Mouse (Mus musculus) cerebellum, adult 11 months (tissue): Measurements from ENCODE around the gene Scube3.

Experiments
- DNase-seq: peaks from one replicate; pipeline ENCODE4 v3.0.0; 2022

The Scube3 gene

DNA sequence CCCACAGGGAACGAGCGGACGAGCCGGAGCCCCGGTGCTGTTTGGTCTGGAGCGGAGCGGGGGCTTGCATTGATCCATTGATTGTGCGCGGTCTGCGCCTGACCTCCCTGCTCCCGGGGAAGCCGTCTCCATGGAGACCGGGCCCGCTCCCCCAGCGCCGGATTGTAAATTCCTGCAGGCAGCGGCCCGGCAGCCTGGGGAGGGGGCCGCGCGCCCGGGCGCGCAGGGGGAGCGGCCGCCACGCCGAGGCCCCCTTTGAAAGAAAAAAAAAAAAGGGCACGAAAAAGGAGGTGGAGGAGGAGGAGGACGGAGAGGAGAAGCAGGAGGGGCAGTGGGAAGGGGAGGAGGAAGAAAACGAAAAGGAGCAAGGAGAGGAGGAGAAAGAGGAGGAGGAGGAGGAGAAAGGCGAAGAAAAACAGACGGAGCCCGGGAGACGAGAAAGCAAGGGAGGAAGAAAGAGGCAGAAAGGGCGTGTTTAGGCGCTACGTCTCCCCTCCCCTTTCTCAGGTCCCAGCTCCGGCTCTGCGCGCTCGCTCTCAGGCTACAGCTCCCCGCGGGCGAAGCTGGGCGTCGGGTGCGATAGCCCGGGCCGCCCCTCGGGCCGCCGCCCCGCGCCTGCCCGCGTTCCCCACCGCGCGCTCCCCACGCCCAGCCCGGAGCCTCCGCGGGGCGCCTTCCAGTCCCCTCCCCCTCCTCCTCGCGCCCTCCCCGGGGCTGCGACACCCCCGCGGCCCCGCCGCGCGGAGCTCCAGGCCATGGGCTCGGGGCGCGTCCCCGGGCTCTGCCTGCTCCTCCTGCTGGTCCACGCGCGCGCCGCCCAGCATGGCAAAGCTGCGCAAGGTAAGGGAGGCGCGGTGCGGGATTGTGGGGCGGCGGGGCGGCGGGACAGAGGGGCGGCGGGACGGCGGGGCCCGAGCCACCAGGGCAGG is at the start of gene Scube3:
Gene Scube3 (plus strand): TSS at position 371 of the 929 bp plus-strand sequence.
- DNase-seq, result no peak

DNA sequence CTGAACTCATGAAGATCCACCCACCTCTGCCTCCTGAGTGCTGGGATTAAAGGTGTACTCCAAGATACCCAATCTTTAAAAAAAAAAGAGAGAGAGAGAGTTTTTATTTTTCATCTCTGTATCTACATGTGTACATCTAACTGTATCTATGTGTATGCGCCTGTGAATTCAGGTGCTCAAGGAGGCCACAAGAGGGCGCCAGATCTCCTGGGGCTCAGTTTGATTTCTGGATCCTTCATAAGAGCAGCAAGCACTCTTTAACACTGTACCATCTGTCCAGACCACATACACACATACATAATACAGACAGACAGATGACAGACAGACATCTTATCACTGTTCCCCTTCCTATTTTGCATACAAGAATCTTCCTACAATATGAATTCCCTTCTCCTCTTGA is 49.6 kb upstream of the Scube3 start:
- no peak for DNase-seq

DNA sequence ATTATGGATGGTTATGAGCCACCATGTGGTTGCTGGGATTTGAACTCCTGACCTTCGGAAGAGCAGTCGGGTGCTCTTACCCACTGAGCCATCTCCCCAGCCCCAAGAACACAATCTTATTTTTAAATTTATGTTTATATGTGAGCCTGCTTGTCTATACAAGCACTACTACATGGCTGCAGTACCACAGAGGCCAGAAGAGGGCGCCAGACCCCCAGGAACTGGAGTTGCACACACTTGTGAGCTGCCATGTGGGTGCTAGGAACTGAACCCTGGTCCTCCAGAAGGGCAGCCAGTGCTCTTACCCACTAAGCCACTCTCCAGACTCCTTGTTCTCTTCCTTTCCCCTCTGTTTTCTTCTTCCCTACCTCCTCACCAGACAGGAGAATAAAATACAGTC is 48.1 kb upstream of the Scube3 start:
- no peak for DNase-seq

DNA sequence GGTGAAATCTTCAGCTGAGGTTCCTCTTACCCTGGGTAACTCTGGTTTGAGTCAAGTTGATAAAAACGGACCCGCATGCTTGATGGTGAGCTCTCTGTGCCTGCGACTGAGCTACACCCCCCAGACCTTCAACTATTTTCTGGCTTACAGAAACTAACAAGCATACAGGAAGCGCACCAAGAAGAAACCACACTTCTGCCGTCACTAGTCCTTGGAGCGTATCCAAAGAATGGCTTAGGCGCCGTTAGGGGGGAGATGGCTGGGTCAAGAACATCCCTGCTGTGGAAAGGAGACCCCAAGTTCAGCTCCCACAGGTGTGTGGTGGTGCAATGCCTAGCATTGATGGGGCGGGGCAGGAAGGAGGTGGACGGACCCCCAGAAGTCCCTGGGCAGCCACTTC is 45.5 kb upstream of the Scube3 start:
- no peak for DNase-seq

DNA sequence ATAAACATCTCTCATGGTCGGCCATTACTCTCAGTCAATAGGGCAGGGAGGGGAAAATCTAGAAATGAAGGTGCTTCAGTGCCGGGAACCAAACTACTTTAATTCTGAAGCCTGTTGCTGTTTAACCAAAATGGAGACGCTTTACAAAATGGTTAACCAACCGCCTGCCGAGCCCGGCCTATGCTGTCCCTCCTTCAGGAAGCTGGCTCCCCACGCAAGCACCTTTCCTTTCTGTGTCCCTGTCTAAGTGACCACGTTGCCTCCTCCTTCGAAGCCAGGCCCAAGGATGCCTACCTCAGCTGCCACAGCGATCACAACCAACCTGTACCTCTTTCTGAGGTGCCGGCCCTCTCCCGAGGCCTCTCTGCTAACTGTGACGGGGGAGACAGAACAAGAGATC is 44.6 kb upstream of the Scube3 start:
- no peak for DNase-seq

DNA sequence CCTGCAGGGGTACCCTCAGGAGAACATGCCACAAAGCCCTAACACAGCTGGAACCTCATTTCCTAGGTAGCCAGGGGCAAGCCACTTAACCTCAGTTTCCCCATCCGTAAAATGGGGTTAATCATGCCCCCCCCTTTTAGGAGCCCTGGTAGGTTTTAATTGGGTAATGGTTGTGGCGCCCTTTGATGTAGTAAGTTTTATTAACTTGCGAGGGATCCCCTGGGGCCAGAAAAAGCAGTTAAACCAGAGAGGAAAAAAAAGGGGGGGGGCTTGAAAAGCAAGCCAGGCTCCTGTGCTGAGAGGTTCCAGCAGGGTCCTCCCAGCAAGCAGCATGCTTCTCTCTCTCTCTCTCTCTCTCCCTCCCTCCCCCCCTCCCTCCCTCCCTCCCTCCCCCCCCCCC is 42.9 kb upstream of the Scube3 start:
- no peak for DNase-seq

DNA sequence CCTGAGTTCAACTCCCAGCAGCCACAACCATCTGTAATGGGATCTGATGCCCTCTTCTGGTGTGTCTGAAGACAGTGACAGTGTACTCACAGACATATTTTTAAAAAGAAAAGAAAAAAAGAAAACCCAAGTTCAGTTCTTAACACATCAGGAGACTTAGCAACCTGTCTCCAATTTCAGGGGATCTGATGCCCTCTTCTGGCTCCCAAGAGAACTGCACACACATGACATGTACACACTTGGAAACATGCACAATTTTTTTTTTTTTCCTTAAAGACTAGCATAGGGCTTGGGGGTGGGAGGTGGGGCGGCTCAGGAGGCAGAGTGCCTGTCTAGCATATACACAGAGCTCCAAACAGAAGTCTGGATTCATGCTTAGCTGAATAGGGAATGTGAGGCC is 41.3 kb upstream of the Scube3 start:
- no peak for DNase-seq

DNA sequence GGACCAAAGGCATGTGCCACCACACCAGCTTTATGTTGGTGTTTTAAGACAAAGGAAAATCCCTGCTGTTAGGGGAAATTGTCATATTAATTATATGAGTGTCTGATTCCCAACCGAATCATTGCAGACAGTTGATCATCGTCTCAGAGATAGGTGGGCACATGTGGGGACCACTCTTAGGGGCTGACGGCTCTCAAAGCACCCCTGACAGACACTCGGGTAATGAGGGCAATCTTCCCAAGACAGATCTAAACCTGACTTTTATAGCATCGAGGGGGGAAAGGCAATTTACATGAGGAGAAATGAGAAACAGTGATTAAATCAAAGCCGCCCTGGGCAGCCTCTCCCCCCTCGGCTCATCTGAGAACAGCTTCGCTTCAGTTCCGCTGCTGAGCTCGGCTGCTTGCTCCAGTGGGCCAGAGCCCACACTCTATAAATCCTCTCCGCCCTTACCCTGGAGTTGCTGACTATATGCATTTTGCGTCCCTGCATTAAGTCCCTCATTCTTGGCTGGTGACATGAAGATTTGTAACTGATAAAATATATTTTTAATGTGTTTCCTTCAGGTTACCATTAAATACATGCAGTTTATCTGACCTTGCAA is 40.6 kb upstream of the Scube3 start:
- no peak for DNase-seq

DNA sequence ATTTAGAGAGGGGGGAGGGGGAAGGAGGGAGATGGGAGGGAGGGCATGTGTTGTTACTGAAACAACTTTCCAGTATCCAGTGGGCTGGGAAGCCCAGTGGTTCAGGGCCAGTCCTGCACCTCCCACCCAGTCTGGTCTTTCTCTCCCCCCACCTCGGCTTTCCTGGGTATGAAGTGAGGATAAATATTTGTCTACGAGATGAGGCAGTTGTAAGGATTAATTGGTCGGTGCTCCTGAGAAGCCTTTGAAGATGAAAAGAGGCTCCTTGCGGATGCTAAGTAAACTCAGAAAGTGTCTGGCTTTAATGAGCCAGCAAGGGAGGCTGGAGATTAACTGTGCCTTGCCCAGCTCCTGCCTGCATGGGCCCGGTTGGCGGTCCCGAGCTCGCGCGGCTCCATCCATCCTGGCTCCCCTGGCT is 40.0 kb upstream of the Scube3 start:
- no peak for DNase-seq

DNA sequence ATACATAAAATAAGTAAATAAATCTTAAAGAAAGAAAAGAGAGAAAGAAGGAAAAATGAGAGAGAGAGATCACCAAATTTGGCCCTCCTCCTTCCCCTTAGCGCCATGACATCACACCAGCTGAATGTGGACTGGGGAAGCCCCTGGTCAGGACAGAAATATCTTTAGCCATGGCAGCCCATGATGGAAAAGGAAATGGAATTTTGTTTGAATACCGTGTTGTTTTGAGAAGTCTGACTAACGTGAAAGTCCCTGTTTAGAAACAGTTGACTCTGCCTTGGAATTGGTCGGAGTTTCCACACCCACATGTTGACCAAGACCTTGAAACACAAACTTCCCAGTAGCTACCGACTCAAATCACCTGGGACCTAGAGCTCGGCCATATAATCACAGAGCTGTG is 37.5 kb upstream of the Scube3 start:
- DNase-seq, result no peak

DNA sequence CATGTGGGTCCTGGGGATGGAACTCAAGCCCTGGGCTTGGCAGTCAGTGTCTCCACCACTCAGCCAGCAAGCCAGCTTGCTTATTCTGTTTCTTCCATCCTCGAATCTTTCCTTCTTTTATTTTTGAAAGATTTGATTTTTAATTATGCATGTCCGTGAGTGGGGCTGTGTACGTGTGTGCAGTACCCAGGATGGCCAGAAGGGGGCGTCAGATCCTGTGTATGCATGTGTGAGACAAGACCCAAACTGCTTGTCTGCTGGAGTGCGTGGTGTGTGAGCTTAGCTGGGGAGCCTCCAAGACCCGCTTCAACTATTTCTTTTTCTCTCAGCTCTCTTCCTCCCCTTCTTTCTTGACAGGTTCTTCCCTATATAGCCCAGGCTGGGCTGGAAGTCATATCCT is 35.6 kb upstream of the Scube3 start:
- DNase-seq, result no peak

DNA sequence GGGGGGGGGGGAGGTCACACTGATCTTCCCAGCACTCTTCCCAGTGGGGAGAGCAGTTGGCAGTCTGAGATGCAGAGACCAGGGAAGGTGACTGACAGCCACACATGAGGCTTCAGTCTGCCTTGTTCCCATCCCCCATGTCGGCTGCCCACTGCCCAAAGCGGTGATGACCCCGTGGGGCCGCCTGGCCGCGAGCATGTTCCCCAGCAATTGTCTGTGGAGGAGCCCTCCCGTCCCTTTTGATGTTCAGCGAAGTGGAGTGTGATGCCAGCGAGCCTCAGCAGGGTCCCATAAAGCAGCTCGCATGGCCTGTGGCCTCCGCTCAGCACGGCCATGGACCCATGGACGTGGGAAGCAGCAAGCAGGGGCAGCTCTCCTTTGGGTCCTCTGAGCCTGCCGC is 34.7 kb upstream of the Scube3 start:
- no peak for DNase-seq

DNA sequence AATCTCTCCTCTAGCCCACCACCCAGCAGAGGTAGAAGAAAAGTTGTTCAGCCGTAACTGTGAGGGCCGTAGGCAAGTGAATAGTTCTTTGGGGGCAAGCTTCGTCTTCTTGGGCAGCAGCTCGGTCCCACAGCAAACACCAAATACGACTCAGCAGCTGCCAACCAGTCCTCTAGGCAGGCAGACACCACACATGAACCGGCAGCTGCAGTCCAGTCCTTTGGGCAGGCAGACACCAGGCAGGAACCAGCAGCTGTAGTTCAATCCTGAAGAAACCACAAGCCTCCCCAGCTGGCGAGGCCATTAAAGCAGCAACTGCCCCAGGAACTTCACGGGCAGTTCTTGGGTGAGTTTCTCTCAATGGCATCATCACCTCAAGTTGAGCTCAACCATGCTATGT is 29.7 kb upstream of the Scube3 start:
- no peak for DNase-seq

DNA sequence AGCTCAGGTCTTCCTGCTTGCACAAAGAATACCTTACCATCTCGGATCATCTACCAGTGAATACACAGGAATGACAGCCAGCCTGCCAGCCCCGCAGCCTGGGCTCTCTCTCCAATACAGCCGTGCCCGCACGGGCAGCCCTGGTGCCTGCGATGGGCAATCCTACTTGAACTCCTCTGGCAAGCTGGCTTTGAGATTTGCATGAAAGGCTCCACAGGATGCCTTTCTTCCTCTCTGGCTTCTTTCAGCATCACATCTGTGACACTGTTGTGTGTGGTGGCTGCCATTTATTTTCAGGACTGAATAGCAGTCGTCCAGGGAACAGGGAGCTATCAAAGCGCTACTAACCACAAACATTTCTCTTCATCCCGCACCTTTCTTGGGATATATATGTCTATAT is 25.6 kb upstream of the Scube3 start:
- no peak for DNase-seq

DNA sequence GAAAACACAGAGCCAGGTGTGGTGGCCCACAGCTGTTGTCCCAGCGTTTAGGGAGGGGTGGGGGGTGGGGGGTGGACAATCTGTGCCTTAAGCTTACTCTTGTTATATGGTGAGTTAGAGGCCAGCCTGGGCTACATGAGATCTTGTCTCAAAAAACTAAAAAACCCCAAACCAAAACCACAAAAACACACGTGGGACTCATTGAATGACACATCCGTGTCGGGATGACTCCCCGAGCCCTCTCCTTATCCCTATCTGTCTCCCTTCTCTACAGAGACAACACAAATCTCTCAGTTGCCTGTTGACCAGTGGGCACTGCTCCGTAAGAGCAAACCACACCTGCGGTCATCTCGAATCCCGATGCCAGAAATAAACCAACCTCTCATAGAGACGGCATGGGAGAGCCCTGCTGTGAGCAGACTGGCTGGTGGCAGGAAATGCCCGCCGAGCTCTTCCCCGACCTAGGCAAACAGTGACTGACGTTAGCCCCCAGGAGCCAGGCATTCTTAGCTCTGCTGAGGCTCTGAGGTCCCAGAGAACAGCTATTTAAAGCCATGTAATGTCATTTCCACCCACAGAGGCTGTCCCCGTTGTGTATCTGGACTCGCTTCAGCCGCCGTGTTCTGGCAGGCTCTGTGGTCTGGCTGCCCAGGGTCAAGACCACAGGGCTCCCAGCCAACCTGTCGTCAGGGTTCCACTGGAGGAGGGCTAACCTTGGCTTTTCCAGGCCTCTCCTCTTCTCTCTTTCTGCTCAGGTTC is 24.3 kb upstream of the Scube3 start:
- DNase-seq, result peak; percentile 14

DNA sequence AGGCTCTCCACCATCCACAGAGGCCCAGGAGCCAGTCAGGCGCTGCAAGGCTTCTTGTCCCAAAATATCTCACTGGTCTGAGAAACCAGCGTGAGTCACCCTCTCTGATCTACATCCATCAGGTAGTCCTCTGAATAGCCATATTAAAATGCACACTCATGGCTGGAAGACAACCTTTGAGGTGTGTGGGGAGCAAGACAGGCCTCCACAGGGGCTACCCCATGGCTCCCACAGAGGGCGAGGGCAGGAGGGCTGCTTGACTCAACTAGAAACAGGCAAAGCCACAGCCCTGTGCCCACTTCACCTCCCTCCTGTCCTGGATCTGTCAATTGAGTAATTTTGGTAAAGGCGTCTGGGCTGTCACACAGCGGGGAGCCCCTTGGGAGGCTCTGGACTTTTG is 21.5 kb upstream of the Scube3 start:
- DNase-seq, result no peak

DNA sequence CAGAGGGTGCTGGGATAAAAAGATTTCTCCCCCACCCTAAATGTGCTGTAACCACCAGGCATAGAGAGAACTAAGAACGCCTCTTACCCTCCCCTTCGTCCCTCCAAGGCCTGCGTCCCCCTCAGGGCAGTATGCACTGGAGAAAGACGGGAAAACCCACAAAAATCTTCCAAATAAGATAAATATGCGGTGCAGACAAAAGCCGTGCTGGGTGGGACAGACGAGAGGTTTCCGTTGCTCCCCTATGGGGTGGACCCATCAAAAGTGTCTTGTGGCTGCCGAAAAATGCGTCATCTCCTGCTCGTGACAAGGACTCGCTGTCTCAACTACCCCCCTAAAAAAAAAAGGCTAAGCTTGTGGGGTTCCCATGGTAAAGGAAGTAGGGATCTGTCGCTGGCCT is 19.0 kb upstream of the Scube3 start:
- DNase-seq, result no peak

DNA sequence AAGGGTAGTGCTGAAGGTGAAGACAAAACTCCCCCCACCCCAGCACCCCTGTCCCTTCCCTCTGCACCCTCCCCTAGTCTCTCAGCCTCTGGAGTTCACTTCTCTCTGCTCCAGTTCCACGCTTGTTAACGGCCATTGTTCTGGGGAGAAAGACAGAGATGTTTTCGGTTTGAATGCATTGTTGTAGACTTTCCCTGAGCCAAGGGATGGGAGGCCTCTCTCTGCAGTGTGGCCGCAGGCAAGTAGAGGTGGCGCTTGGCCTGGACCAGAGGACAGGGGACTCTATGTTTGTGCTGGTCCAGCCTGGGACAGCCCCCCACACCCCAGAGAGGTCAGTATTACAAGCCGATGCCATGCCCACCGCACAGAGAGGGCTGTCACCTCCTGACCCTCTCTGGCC is 18.3 kb upstream of the Scube3 start:
- DNase-seq, result no peak

DNA sequence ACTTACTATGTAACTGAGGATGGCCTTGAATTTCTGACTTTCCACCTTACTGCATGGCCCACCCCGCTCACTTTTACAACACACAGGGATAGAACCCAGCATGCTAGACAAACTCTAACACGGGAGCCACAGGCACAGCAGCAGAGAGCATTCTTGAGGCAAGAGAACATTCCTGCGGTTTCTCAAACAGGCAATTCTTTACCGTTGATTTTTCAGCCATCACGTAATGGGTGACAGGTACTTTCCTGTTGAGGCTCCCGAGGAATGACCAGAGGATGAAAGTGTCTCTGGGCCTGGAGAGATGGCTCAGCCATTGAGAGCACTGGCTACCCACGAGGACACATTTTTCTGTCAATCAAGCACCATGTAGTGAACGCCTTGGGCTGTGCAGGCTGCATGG is 17.6 kb upstream of the Scube3 start:
- no peak for DNase-seq

DNA sequence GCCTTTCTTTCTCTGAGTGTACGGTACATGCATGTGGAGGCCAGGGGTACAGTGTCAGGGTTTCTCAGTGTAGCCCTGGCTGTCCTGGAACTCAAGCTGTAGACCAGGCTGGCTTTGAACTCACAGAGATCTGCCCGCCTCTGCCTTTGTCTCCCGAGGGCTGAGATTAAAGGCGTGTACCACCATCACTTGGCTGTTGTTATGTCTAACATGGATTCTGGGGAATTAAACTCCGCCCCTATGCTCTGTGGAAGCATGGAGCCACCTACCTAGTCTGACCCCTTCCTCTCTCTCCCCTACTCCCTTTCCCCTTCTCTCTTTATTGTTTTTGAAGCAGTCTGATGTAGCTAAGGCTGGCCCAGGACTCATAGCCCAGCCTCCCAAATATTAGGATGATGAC is 12.1 kb upstream of the Scube3 start:
- DNase-seq, result no peak

DNA sequence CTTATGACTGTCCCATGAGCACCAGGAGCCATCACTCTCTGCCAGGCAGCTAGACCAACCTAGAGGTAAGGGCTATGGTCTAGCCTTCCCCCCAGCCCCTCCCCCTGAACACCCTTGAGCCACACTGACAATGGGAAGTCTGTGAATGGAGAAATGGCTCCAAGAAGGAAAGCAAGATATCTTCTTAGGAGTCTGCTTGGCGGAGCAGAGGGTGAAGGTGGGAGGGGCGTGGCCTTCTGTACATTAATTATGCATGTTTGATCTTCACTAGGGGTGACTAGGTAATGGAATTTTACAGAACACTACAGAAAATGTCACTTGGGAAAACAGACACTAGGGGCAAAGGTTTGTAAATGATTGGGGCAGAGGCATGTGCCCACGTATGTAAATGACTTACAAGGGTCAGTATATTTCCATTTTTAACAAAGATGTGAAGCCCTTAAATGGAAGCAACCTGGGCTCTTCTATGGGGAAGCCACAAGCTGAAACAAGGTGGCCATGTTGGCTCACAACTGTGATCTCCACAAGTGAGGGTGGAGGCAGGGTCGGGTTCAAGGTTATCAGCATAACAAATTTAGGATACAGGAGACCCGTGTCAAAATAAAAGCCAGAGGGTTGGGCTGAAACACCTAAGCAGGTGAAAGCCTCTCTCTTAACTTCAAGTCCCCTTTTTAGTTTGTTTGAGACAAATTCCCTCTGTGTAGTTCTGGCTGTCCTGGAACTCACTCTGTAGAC is 11.4 kb upstream of the Scube3 start:
- no peak for DNase-seq

DNA sequence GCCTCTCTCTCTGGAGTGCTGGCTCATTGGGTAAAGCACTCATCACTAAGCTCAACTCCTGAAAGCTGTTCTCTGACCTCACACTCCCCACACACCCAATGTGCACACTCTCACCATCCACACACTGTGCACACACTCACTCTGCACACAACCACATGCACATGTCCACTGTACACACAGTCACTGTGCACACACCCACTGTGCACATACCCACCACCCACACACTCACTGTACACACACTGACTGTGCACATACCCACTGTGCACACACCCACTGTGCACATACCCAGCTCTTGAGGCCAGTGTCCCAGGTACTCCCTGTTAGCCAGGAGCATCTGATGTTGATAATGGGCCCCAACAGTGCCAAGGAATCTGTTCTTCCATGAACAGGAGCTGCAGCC is 10.8 kb upstream of the Scube3 start:
- DNase-seq, result no peak

DNA sequence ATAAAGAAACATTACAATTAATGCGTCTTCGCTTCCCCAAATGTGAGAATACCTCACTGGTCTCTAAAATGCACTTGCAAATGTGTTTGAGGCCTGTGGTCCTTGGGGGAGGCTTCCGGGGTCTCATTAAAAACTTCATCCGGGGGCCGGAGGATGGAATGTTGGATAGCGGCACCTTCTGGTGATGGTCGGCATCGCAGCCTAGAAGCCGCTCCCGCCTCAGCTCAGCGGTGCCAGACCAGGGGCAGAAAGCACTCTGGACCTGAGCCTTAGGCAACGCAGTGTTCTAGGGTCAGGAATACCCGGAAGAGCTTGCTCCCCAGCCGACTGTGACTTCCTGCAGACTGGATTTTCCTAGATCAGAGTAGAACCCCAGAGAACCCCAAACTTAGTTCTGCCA is 8.7 kb upstream of the Scube3 start:
- DNase-seq, result peak; percentile 23
